Mouse (Mus musculus): Measurements from ENCODE around the gene Slc8a1.

Slc8a1 gene

DNA sequence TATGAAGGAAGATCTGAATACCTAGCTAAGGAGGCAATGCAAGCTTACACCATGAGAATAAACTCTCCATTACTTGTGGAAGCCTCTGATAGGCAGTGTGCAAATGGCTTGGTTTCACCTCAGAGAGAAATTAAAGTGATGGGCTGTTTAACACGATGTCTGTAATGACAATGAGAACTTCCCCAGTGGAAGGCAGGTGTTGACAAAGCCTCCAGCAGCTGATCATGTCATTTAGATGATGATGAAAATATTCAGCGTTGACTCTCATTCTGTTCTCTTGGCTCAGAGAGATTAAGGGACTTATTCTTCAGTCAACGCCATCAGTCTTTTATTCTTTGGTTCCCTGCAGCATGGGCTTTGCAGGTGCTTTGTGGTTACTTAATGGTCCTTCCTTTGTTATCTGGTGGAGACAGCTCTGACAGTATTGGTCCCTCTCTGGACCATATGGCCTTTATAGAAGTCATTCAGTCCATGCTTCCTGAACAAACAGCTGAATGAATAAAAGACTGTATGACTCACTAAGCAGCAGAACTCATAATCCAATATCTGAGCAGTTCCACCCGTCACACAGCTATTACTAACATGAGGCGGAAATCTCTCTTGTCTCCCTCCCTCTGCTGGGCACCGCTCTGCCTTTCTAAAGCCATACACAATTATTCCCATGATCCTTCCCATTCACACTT, 184.0 kb downstream of the Slc8a1 start:
- no peak for DNase-seq

- peak in 1 of 2 experiments; percentile 6 for DNase-seq
Measured at GRCm38 (mm10) chr17:81551856-81552635, 186.1 kb downstream of the Slc8a1 start.

DNA sequence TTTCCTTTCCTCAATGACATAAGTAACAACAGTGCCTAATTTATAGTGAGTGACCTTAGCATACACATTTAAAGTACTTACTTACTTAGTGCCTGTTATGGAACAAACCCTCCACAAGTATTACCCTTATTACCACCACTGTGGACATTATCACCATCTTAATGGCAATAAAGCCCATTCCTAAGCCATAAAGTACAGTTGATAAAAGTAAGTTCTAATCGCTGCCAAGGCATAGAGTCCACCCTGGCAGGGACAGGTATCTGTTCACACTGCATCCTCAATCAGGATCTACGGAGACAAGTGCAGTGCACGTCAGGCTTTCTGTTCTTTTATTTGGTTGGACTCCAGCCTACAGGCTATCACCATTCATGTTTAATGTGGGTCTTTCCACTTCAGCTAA, 187.3 kb downstream of the Slc8a1 start:
- no peak for DNase-seq

DNA sequence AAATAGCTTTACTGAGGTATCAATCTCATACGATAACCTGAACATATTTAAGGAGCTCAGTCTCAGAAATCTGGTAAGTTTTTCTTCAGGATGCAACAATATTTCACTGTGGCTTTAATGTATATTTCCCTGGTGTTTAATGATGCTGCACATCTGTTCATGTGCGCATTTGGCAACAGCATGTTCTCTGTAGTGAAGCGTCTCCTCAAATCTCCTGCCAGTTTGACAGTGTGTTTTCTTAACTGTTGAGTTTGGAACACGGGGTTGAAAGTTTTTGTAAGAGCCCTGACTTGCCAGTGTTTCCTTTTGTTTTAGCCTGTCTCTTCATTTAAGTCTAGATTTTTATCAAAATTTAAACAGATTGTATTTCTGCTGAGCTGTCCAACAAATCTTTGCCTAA, 190.2 kb downstream of the Slc8a1 start:
- no peak for DNase-seq

DNA sequence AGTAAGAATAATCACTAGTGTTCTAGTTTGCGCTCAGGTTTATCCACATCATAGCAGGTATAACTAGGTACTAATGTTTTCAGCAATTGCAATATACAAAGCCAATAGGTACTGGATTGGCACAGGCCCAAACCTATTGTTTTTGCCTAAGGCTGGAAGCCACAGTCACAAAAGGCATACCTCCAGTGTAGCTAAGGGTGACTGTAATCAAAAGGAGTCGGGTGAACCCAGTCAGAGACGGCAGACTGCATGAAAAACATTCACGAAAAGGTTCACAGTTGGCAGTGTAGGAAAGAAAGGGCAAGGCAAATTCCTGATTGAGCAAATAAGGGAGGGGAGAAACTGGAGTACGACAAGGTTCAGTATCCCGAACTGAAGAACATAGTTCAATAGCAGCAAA, 191.7 kb downstream of the Slc8a1 start:
- peak in 1 of 2 experiments; percentile 16 for DNase-seq

DNA sequence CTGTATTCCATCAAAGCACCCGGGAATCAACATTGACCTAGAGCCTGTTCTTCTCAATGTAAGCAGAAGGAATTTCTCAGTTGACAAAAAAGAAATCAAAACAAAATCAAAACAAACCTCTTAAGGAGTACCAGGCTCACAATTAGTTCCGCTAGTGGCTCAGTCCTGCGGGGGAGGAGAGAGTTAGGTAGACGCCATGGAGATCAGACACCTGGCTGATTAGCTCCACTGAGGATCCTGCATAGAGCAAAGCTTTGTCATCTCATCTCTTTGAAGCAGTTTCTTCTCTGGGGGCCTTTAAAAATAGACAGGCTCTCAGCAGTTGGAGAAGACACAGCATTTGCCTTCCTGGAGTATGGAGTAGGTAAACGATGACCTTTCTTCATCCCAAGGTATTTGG, 192.2 kb downstream of the Slc8a1 start:
- DNase-seq = peak; percentile 34 to 41

- DNase-seq = no peak
Measured at GRCm38 (mm10) chr17:81544926-81545325, 193.3 kb downstream of the Slc8a1 start.

DNA sequence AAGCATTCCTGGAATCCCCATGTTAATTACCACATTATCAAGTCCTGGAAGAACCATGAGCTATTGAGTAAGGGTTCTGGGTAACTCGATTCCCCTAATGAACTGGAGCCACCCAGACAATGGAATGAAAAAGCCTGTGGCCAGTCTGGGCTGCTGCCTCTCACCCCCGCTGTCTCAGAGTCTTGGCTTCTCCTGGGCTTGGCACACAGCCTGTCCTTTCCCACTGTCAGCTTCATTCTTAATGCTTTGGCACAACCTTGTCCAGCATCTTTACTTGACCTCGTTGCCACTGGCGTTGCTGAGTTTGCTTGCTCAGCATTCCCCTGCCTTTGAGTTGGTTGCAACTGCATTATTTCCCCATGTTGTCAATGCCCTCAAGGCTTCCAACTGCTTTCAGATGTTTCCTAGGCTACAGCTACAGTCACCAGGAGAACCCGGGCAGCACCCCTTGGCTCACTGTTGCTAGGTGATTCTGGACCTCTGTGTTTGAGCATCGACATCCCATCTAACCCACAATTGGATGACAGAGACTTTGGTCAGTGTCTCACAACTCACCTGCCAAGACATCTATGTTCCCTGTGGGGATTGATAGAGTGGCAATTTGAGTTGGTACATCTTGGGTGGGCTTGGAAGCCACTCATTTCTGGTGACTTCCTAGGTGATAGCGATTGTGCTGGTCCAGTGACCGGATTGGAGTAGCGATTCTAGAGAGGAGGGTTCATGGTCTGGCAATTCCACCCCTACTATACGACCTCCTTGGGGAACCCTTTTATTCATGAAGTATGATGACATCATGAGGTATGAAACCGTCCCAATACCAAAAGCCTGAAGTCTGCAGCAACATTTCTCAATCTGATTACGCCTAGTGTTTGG, 195.6 kb downstream of the Slc8a1 start:
- DNase-seq = no peak

DNA sequence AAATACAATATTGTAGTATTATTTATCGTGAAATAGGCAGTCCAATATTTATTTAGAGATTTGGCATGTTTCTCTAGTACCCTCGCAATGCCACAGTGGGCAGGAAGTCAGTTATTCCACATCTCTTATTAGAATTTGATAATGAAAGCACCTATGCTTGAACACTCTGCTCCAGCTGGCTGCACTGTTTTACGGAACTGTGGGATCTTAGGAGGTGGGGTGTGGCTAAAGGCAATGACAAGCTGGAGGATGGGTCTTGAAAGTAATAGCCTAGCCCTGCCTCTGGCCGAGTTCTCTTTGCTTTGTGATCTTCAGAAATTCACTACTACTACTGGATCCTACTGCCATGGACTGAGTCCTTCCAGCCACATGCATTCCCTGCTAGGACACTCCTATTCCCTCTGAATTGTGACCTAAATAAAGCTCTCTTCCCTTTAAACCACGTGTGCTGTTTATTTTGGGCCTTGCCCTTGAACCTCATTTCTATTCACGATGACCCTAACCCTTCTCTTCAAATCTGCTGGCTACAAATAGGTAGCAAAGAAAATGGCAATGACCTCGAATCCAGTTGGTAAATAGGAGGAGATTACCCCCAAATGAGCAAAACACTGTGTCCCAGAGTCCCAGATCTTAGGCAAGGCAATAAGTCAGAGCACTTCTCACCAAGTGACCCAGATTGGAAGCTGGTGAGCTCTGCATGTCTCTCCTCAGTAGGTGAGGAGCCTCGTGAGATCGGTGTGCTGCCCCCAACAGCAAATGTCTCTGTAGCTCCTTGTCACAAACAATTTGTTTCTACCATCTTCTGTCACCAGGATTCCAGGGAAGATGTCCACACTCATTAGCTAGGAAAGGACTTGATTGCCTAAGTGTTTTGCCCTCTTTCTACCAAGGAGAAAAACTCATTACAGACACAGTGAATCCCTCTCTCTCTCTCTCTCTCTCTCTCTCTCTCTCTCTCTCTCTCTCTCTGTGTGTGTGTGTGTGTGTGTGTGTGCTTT, 199.7 kb downstream of the Slc8a1 start:
- no peak for DNase-seq

- DNase-seq = no peak
Measured at GRCm38 (mm10) chr17:81536093-81536492, 202.1 kb downstream of the Slc8a1 start.

GRCm38 (mm10) chr17:81529849-81530248, 208.3 kb downstream of the Slc8a1 start:
- no peak for DNase-seq

DNA sequence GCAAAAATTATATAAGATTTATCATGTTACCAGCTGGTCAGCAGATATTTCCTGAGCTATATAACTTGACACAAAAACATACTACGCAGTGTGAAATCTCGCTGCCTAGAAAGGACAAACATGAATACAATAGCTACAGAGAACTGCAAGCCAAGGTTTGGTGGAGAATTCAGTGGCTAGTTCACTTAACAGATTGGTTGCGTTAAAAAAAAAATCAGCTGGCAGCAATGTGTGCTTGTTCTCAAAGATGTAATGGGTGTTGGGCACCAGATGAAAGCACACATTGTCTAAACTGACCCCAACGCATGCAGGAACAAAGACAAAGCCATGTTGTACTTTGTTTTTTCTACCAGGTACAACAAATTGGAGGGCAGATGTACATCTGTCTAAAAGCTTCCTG, 209.2 kb downstream of the Slc8a1 start:
- DNase-seq = no peak

GRCm38 (mm10) chr17:81526463-81526862, 211.7 kb downstream of the Slc8a1 start:
- no peak for DNase-seq

- no peak for DNase-seq
Measured at GRCm38 (mm10) chr17:81524826-81525225, 213.4 kb downstream of the Slc8a1 start.

DNA sequence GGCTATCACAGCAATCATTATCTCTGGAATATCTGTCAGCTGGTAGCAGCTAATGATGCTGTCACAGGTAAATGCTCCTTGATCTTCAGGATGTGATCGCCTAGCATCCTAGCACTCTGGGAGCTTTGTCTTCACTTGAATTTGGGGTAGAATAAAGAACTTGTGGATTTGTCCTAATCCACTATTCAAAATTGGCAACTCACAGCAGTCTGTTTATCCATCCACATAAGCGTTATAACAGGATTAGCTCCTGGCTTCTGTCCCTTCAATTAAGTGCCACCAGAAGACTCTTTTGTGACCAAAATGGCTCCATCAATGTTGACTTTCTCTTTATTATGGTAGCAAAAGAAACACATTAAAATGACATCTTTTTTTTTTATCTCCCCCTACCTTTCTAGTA, 214.2 kb downstream of the Slc8a1 start:
- no peak for DNase-seq

DNA sequence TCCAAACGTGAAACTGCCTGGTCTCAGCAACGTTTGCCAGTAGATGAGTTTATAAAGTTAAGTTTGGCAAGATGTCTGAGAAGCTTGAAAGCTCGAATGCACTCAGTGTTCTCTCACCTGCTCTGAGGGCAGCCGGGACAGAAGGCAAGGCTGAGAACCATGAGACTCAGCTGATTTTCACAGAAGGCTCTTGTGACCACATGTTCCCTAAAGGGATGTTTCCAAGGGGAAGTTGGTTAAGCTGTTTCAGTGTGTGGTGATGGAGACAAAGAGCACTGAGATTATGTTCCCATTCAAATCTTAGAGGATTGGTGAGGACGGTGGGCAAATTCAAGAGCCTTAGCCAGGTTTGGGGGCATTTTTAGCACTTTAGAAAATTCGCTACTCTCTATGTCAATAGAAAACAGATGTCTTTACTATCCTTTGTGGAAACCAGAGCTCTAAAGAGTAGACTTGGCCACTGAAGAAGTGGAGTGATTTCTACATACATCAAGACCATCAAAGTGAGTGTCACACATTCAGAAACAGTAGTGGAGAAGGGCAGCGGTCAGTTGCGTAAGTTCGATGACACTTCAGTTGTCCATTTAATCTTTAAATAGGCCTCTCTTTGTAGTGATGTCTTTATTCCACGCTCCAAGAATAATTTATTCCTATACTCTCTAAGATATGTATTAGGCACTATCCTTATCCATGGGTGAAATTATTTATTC, 219.7 kb downstream of the Slc8a1 start:
- DNase-seq = no peak

DNA sequence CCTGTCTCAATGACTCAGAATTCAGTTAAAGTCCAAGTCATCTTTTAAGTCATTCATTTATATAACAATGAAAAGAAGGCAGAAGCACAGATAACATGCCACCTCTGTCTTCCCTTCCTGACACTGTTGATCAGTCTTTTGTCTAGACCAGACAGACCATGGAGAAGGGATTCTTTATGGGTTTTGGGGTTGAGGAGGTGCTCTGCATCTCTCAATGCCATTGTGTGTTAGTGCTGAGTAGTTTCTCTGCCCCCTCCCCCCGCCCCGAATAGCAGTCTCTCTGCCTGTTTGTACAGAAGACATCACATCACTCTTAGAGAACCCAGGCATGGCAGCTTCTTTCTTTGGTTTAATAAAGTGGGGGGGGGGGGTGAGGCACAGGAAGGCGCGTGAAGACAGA, 222.0 kb downstream of the Slc8a1 start:
- DNase-seq = no peak

DNA sequence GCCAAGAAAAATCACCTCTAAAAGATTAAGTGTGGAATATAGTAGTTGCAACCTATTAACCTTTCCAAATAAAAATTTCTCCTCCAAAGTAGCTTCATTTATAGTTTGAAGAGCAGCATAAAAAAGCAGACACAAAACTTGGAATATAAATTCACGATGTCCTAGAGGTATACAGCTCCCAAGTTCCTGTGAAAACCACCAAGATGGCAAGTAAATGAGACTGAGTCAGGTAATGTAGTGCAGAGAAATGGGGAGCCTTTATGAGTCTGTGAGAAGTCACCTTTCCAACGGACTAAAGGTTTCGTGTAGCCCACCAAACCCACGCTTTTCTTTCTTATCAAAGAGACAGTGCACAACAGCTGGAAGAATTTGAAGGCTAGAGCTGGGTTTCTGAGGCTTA, 224.2 kb downstream of the Slc8a1 start:
- DNase-seq = no peak

DNA sequence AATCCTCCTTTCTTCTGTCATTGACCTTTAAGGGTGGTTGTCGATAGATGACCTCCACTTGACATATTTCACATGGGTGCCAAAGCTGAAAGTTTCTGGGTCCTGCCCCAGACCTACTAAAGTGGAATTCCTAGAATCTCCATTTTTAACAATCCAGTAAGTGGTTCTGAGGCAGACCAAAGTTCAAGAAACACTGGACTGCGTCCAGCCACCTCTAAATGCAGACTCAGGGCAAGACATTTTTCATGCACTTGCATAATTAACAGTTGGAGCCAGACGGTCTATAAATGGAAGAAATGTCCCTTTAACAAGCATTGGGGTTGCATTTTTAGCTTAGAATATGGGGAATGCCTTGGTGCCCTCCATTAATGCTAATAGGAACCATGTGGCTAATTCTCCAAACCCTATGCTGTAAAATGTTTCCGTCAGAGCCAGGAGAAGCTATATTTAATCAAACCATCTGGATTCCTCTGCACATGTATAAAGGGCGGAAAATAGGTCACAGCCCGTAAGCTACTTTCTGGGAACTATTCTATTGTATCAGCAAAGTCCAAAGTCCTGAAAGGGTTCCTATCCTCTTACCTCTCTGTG, 224.7 kb downstream of the Slc8a1 start:
- DNase-seq = peak; percentile 6 to 21

DNA sequence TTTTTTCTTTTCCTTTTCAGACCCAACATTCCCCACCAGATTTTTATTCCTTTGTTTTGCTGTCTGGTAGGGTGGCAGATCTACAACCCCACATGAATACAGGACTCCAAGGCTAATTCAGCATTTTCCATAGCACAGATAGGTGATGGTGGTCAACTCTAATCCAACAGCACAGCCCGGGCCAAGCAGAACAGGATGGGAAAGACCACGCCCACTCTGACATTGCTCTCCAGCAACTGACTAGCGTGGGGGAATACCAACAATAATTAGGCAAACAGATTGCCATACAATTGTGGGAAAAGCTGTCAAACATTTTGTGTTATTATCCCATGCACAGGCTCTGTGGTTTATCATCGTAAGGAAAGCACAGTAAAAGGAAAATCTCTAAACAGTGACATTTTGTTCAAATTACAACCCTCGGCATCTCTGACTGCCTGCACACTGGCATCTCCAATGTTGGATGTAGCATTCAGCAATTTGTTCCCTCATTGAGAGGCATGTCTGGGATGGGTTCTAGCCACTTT, 233.0 kb downstream of the Slc8a1 start:
- no peak for DNase-seq

DNA sequence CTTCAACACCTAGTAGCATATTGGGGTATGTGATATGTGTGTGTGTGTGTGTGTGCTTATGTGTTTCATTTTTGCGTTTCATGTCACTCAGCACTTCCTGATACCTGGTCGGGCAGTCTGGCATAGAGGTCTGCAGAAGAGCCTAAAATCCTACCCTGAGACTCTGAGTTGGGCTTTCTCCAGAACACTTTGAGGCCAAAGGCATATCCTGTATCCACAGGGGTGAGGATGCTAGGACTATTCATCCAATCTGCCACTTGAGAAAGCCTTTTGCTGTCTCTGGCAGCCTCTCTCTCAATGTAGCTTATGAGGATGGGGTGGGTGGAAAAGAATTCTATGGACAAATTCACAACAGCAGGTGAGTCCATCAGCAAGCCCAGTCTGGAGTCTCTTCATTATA, 234.1 kb downstream of the Slc8a1 start:
- DNase-seq = no peak
